Mouse (Mus musculus): Measurements from ENCODE around the gene Elmsan1. TPM values are rescaled to one million over a fixed set of nuclear protein-coding genes. Genes with fewer than 3 reads are reported as not detected.

The Elmsan1 gene
- polyA plus RNA-seq, 1 experiment from 2014 or later, result 11.3 TPM

- peak; percentile 16 for ATAC-seq (ENCODE audit: insufficient read depth)
- no peaks in the 10 kb centered on the region for H3K9me3 ChIP-seq (ENCODE audit: low read depth, low read length)
- peaks cover 54% of the 10 kb centered on the region for H3K4me1 ChIP-seq (ENCODE audit: insufficient read depth)
- H3K9ac ChIP-seq, result peak overlapping the region; percentile 95
- H3K27me3 ChIP-seq (ENCODE audit: insufficient read depth, low read length), result no peaks in the 10 kb centered on the region
- no peak for TF ChIP-seq CTCF (IDR thresholded peaks at IDR 0.05; ENCODE audit: low read depth)
- H3K27ac ChIP-seq (ENCODE audit: low read depth), result peak overlapping the region; percentile 100
- no peaks in the 10 kb centered on the region for H3K36me3 ChIP-seq (ENCODE audit: insufficient read depth)
- peak; percentile 78 for DNase-seq
- WGBS, result under 1% methylated on average over 72 of the region's 102 CpGs
- peak overlapping the region; percentile 76 for H3K4me2 ChIP-seq
- peak overlapping the region; percentile 82 for H3K4me3 ChIP-seq (ENCODE audit: low read depth, low read length)
These were observed 25.7 kb downstream of the Elmsan1 start for GRCm38 (mm10) chr12:84192741-84193641.

- H3K4me3 ChIP-seq (ENCODE audit: low read depth, low read length), result peak overlapping the region; percentile 82
- H3K36me3 ChIP-seq (ENCODE audit: insufficient read depth), result no peaks in the 10 kb centered on the region
- peak overlapping the region; percentile 100 for H3K27ac ChIP-seq (ENCODE audit: low read depth)
- H3K4me1 ChIP-seq (ENCODE audit: insufficient read depth), result peaks cover 61% of the 10 kb centered on the region
- ATAC-seq (ENCODE audit: insufficient read depth), result no peak
- peak overlapping the region; percentile 76 for H3K4me2 ChIP-seq
- no peaks in the 10 kb centered on the region for H3K9me3 ChIP-seq (ENCODE audit: low read depth, low read length)
- no peak for TF ChIP-seq CTCF (IDR thresholded peaks at IDR 0.05; ENCODE audit: low read depth)
- peak overlapping the region; percentile 95 for H3K9ac ChIP-seq
- DNase-seq, result peak; percentile 45
- 1% methylated on average over 13 of the region's 13 CpGs for WGBS
- no peaks in the 10 kb centered on the region for H3K27me3 ChIP-seq (ENCODE audit: insufficient read depth, low read length)
These were observed 26.4 kb downstream of the Elmsan1 start for GRCm38 (mm10) chr12:84192280-84192679.

GRCm38 (mm10) chr12:84191770-84192169 is 26.9 kb downstream of the Elmsan1 start:
- Histone ChIP-seq H3K4me2 (peak overlapping the region; percentile 76), H3K27ac (ENCODE audit: low read depth) (no peak overlapping the region), H3K4me1 (ENCODE audit: insufficient read depth) (peaks cover 65% of the 10 kb centered on the region), H3K36me3 (ENCODE audit: insufficient read depth) (no peaks in the 10 kb centered on the region), H3K4me3 (ENCODE audit: low read depth, low read length) (peak overlapping the region; percentile 82), H3K9ac (peak overlapping the region; percentile 95), H3K9me3 (ENCODE audit: low read depth, low read length) (no peaks in the 10 kb centered on the region), H3K27me3 (ENCODE audit: insufficient read depth, low read length) (no peaks in the 10 kb centered on the region)
- WGBS, result 20% methylated on average over 5 of the region's 5 CpGs
- DNase-seq (no peak), ATAC-seq (ENCODE audit: insufficient read depth) (no peak)
- TF ChIP-seq CTCF (IDR thresholded peaks at IDR 0.05; ENCODE audit: low read depth), result no peak

- H3K9me3 ChIP-seq (ENCODE audit: low read depth, low read length), result no peaks in the 10 kb centered on the region
- 55% methylated on average over 7 of the region's 7 CpGs for WGBS
- H3K27ac ChIP-seq (ENCODE audit: low read depth), result no peak overlapping the region
- no peak for DNase-seq
- peak overlapping the region; percentile 95; the same call in 1 of the 2 replicates for H3K9ac ChIP-seq
- ATAC-seq (ENCODE audit: insufficient read depth), result no peak
- peak overlapping the region; percentile 76 for H3K4me2 ChIP-seq
- 0 out of 2 replicates have a peak, but pooled peaks cover 5% of the 10 kb centered on the region for H3K36me3 ChIP-seq (ENCODE audit: insufficient read depth)
- no peaks in the 10 kb centered on the region for H3K27me3 ChIP-seq (ENCODE audit: insufficient read depth, low read length)
- no peak for TF ChIP-seq CTCF (IDR thresholded peaks at IDR 0.05; ENCODE audit: low read depth)
- H3K4me1 ChIP-seq (ENCODE audit: insufficient read depth), result peaks cover 71% of the 10 kb centered on the region
- peak overlapping the region; percentile 82 for H3K4me3 ChIP-seq (ENCODE audit: low read depth, low read length)
These were observed 27.5 kb downstream of the Elmsan1 start for GRCm38 (mm10) chr12:84191190-84191589.

- Histone ChIP-seq H3K4me2 (peak overlapping the region; percentile 76), H3K4me3 (ENCODE audit: low read depth, low read length) (no peak overlapping the region), H3K27ac (ENCODE audit: low read depth) (no peak overlapping the region), H3K9me3 (ENCODE audit: low read depth, low read length) (no peaks in the 10 kb centered on the region), H3K9ac (no peak overlapping the region), H3K36me3 (ENCODE audit: insufficient read depth) (0 out of 2 replicates have a peak, but pooled peaks cover 9% of the 10 kb centered on the region), H3K4me1 (ENCODE audit: insufficient read depth) (peaks cover 68% of the 10 kb centered on the region), H3K27me3 (ENCODE audit: insufficient read depth, low read length) (no peaks in the 10 kb centered on the region)
- WGBS, result 34% methylated on average over 12 of the region's 15 CpGs
- ATAC-seq (ENCODE audit: insufficient read depth) (no peak), DNase-seq (peak; percentile 59)
- TF ChIP-seq CTCF (IDR thresholded peaks at IDR 0.05; ENCODE audit: low read depth), result no peak
These were observed 28.4 kb downstream of the Elmsan1 start for GRCm38 (mm10) chr12:84190151-84190820.

- DNase-seq (peak; percentile 19), ATAC-seq (ENCODE audit: insufficient read depth) (no peak)
- Histone ChIP-seq H3K27me3 (ENCODE audit: insufficient read depth, low read length) (no peaks in the 10 kb centered on the region), H3K27ac (ENCODE audit: low read depth) (peak overlapping the region; percentile 78), H3K9ac (peak overlapping the region; percentile 9; the same call in 1 of the 2 replicates), H3K4me3 (ENCODE audit: low read depth, low read length) (no peak overlapping the region), H3K4me1 (ENCODE audit: insufficient read depth) (peaks cover 66% of the 10 kb centered on the region), H3K9me3 (ENCODE audit: low read depth, low read length) (no peaks in the 10 kb centered on the region), H3K4me2 (peak overlapping the region; percentile 25; the same call in 1 of the 2 replicates), H3K36me3 (ENCODE audit: insufficient read depth) (0 out of 2 replicates have a peak, but pooled peaks cover 9% of the 10 kb centered on the region)
- no peak for TF ChIP-seq CTCF (IDR thresholded peaks at IDR 0.05; ENCODE audit: low read depth)
- WGBS, result 59% methylated on average over 14 of the region's 14 CpGs
These were observed 29.7 kb downstream of the Elmsan1 start for GRCm38 (mm10) chr12:84188881-84189444.

Measured in lung, embryonic 14.5 days (tissue).